Mouse (Mus musculus): ENCODE measurements around the gene Gabbr2.

Gene Gabbr2

GRCm38 (mm10) chr4:46991016-46991958 is at the start of gene Gabbr2:
Gabbr2 (minus strand) TSS chr4:46991873.
- in situ Hi-C loops (cut with MboI; ENCODE audit: low pct_unique_long_range_greater_than_20kb in 1 of 2, low sequenced_read_pairs in 2 of 2, unreplicated experiment in 1 of 2), result no loop called here

- in situ Hi-C loops (cut with MboI; ENCODE audit: low pct_unique_long_range_greater_than_20kb in 1 of 2, low sequenced_read_pairs in 2 of 2, unreplicated experiment in 1 of 2), result no loop called here
These were observed 47.9 kb upstream of the Gabbr2 start for GRCm38 (mm10) chr4:47039586-47039985.

- in situ Hi-C loops (cut with MboI; ENCODE audit: low pct_unique_long_range_greater_than_20kb in 1 of 2, low sequenced_read_pairs in 2 of 2, unreplicated experiment in 1 of 2), result no loop called here
These were observed 45.6 kb upstream of the Gabbr2 start for GRCm38 (mm10) chr4:47037321-47037657.

GRCm38 (mm10) chr4:47036486-47037320 is 45.0 kb upstream of the Gabbr2 start:
- in situ Hi-C loops (cut with MboI; ENCODE audit: low pct_unique_long_range_greater_than_20kb in 1 of 2, low sequenced_read_pairs in 2 of 2, unreplicated experiment in 1 of 2), result no loop called here

- in situ Hi-C loops (cut with MboI; ENCODE audit: low pct_unique_long_range_greater_than_20kb in 1 of 2, low sequenced_read_pairs in 2 of 2, unreplicated experiment in 1 of 2), result no loop called here
These were observed 43.9 kb upstream of the Gabbr2 start for GRCm38 (mm10) chr4:47035536-47035935.

- in situ Hi-C loops (cut with MboI; ENCODE audit: low pct_unique_long_range_greater_than_20kb in 1 of 2, low sequenced_read_pairs in 2 of 2, unreplicated experiment in 1 of 2), result no loop called here
These were observed 40.5 kb upstream of the Gabbr2 start for GRCm38 (mm10) chr4:47032171-47032570.

- in situ Hi-C loops (cut with MboI; ENCODE audit: low pct_unique_long_range_greater_than_20kb in 1 of 2, low sequenced_read_pairs in 2 of 2, unreplicated experiment in 1 of 2), result loop anchor here in 1 of 2 experiments (10.0 kb wide), 1 partner anchor 334 kb away; no protein-coding TSS in a partner anchor
These were observed 37.1 kb upstream of the Gabbr2 start for GRCm38 (mm10) chr4:47028791-47029190.

GRCm38 (mm10) chr4:47023949-47024348 is 32.3 kb upstream of the Gabbr2 start:
- in situ Hi-C loops (cut with MboI; ENCODE audit: low pct_unique_long_range_greater_than_20kb in 1 of 2, low sequenced_read_pairs in 2 of 2, unreplicated experiment in 1 of 2), result loop anchor here in 1 of 2 experiments (10.0 to 25.0 kb wide), 2 partner anchors 329 to 462 kb away; no protein-coding TSS in a partner anchor

GRCm38 (mm10) chr4:47022804-47023603 is 31.3 kb upstream of the Gabbr2 start:
- in situ Hi-C loops (cut with MboI; ENCODE audit: low pct_unique_long_range_greater_than_20kb in 1 of 2, low sequenced_read_pairs in 2 of 2, unreplicated experiment in 1 of 2), result loop anchor here in 1 of 2 experiments (10.0 to 25.0 kb wide), 2 partner anchors 328 to 461 kb away; no protein-coding TSS in a partner anchor

- in situ Hi-C loops (cut with MboI; ENCODE audit: low pct_unique_long_range_greater_than_20kb in 1 of 2, low sequenced_read_pairs in 2 of 2, unreplicated experiment in 1 of 2), result loop anchor here in 1 of 2 experiments (10.0 to 25.0 kb wide), 2 partner anchors 326 to 458 kb away; no protein-coding TSS in a partner anchor
These were observed 28.9 kb upstream of the Gabbr2 start for GRCm38 (mm10) chr4:47020563-47020962.

GRCm38 (mm10) chr4:47015156-47015555 is 23.5 kb upstream of the Gabbr2 start:
- in situ Hi-C loops (cut with MboI; ENCODE audit: low pct_unique_long_range_greater_than_20kb in 1 of 2, low sequenced_read_pairs in 2 of 2, unreplicated experiment in 1 of 2), result loop anchor here in 1 of 2 experiments (25.0 kb wide), 1 partner anchor 453 kb away; no protein-coding TSS in a partner anchor

GRCm38 (mm10) chr4:47012476-47012875 is 20.8 kb upstream of the Gabbr2 start:
- in situ Hi-C loops (cut with MboI; ENCODE audit: low pct_unique_long_range_greater_than_20kb in 1 of 2, low sequenced_read_pairs in 2 of 2, unreplicated experiment in 1 of 2), result loop anchor here in 1 of 2 experiments (25.0 kb wide), 1 partner anchor 450 kb away; no protein-coding TSS in a partner anchor

GRCm38 (mm10) chr4:47010400-47011231 is 18.9 kb upstream of the Gabbr2 start:
- in situ Hi-C loops (cut with MboI; ENCODE audit: low pct_unique_long_range_greater_than_20kb in 1 of 2, low sequenced_read_pairs in 2 of 2, unreplicated experiment in 1 of 2), result loop anchor here in 1 of 2 experiments (25.0 kb wide), 1 partner anchor 448 kb away; no protein-coding TSS in a partner anchor

- in situ Hi-C loops (cut with MboI; ENCODE audit: low pct_unique_long_range_greater_than_20kb in 1 of 2, low sequenced_read_pairs in 2 of 2, unreplicated experiment in 1 of 2), result loop anchor here in 1 of 2 experiments (25.0 kb wide), 1 partner anchor 439 kb away; no protein-coding TSS in a partner anchor
These were observed 9.1 kb upstream of the Gabbr2 start for GRCm38 (mm10) chr4:47000626-47001395.

- in situ Hi-C loops (cut with MboI; ENCODE audit: low pct_unique_long_range_greater_than_20kb in 1 of 2, low sequenced_read_pairs in 2 of 2, unreplicated experiment in 1 of 2), result no loop called here
These were observed 6.3 kb upstream of the Gabbr2 start for GRCm38 (mm10) chr4:46997969-46998368.

- in situ Hi-C loops (cut with MboI; ENCODE audit: low pct_unique_long_range_greater_than_20kb in 1 of 2, low sequenced_read_pairs in 2 of 2, unreplicated experiment in 1 of 2), result no loop called here
These were observed 1.3 kb upstream of the Gabbr2 start for GRCm38 (mm10) chr4:46992827-46993473.

All from mouse embryonic stem cell (cell line).